Mouse (Mus musculus): ENCODE data around the gene Scube2. TPM values are rescaled to one million over a fixed set of nuclear protein-coding genes. Genes with fewer than 3 reads are reported as not detected.

Gene Scube2
- total RNA-seq, 2 experiments from 2014 or later = 15.4 to 15.6 TPM

DNA sequence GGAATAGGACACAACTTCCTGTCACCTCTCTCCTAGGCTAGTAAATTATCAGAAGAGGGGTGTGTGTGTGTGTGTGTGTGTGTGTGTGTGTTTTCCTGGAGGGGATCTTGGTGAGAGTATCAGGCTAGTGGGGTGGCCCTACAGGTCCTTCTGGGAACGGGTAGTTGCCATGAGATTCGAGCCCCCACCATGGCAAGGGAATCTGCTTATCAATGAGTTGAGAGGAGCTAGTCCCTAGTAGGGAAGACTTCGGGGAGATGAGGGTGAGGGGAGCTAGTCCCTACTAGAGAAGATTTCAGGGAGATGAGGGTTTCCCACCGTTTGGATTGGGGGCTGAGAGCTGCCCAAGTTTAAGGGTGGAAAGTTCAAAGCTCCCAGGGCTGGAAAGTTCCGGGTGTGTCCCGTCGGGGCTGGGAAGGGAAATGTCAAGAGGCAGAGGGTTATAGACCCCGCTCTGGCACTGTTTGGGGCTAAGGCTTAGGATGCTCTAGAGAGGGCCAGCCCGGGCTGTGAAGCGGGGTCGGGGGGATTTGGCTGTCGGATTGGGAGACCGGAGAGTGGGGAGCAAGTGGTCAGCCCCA, 114.0 kb downstream of the Scube2 start:
- DNase-seq = no peak
- intact Hi-C loops (cut with DNase I) = no loop called here

Other genes starting within 250 kb of the Scube2 start
- 10 to 100 TPM; 33.5 to 35.2 TPM for gene St5, start 162.1 kb downstream of the Scube2 start, total RNA-seq (2021)
- gene Akip1, start 162.0 kb downstream of the Scube2 start, total RNA-seq (2021) = 10 to 100 TPM; 12.1 to 12.4 TPM
- gene BC051019, start 141.8 kb downstream of the Scube2 start, total RNA-seq (2021) = under 1 TPM in 1 of 2 experiments, not detected in 1; 0.38 TPM
- gene Ascl3, start 134.0 kb downstream of the Scube2 start, total RNA-seq (2021) = not detected
- 10 to 100 TPM; 32.3 to 33.7 TPM for gene Tmem9b, start 112.8 kb downstream of the Scube2 start, total RNA-seq (2021)
- gene Nrip3, start 83.7 kb downstream of the Scube2 start, total RNA-seq (2021) = under 1 TPM; 0.20 to 0.29 TPM
- 100 to 1,000 TPM; 151 to 158 TPM for gene Dennd5a, start 94.8 kb upstream of the Scube2 start, total RNA-seq (2021)
- 10 to 100 TPM; 46.6 to 47.7 TPM for gene Tmem41b, start 121.2 kb upstream of the Scube2 start, total RNA-seq (2021)
- gene Ipo7, start 152.6 kb upstream of the Scube2 start, total RNA-seq (2021) = 10 to 100 TPM; 85.3 to 98.7 TPM
- 10 to 100 TPM in 1 of 2 experiments, 1 to 10 TPM in 1; 9.7 to 10.9 TPM for gene Zfp143, start 195.5 kb upstream of the Scube2 start, total RNA-seq (2021)

Measured in heart, postnatal 14 days (tissue).